Mouse (Mus musculus) spleen, adult 12 weeks (tissue): Measurements from ENCODE around the gene Pcdh11x.
"Not testable (repeated sequence)": the region's sequence is repeated elsewhere in the genome, so short reads cannot be mapped to it uniquely, and the experiment has no call there.

ENCODE experiments used
- DNase-seq: peaks from one replicate; pipeline ENCODE4 v3.0.0; 2022; ENCODE audit warnings: low spot score

Pcdh11x gene

GRCm38 (mm10) chrX:120290011-120290899, at the start of gene Pcdh11x:
TSS of gene Pcdh11x (plus strand) at chrX:120290259.
- no peak for DNase-seq

- no peak for DNase-seq
These were observed 30.0 kb upstream of the Pcdh11x start for GRCm38 (mm10) chrX:120260089-120260488.

- DNase-seq, result no peak
These were observed 4.5 kb upstream of the Pcdh11x start for GRCm38 (mm10) chrX:120285522-120285921.

GRCm38 (mm10) chrX:120287502-120287901, 2.6 kb upstream of the Pcdh11x start:
- no peak for DNase-seq

- DNase-seq, result no peak
These were observed 831 bp downstream of the Pcdh11x start for GRCm38 (mm10) chrX:120290900-120291280.

- DNase-seq, result no peak
These were observed 1.6 kb downstream of the Pcdh11x start for GRCm38 (mm10) chrX:120291696-120292095.

GRCm38 (mm10) chrX:120292832-120293750, 3.0 kb downstream of the Pcdh11x start:
- no peak for DNase-seq

- no peak for DNase-seq
These were observed 11.6 kb downstream of the Pcdh11x start for GRCm38 (mm10) chrX:120301469-120302175.

GRCm38 (mm10) chrX:120312995-120313394, 22.9 kb downstream of the Pcdh11x start, which contains the start of gene H2afb3:
TSS of gene H2afb3 (minus strand) at chrX:120313095.
- DNase-seq, result not testable (repeated sequence)

- no peak for DNase-seq
These were observed 176.2 kb downstream of the Pcdh11x start for GRCm38 (mm10) chrX:120466225-120466624.

- DNase-seq, result no peak
These were observed 196.4 kb downstream of the Pcdh11x start for GRCm38 (mm10) chrX:120486428-120486827.

GRCm38 (mm10) chrX:120524986-120525385, 234.9 kb downstream of the Pcdh11x start:
- no peak for DNase-seq

GRCm38 (mm10) chrX:120599309-120599708, 309.2 kb downstream of the Pcdh11x start:
- no peak for DNase-seq

GRCm38 (mm10) chrX:120618460-120618859, 328.4 kb downstream of the Pcdh11x start:
- DNase-seq, result no peak

- DNase-seq, result not testable (repeated sequence)
These were observed 380.2 kb downstream of the Pcdh11x start for GRCm38 (mm10) chrX:120670236-120670635.

GRCm38 (mm10) chrX:120734144-120734543, 444.1 kb downstream of the Pcdh11x start:
- DNase-seq, result no peak

- no peak for DNase-seq
These were observed 445.7 kb downstream of the Pcdh11x start for GRCm38 (mm10) chrX:120735792-120736191.

- DNase-seq, result no peak
These were observed 654.5 kb downstream of the Pcdh11x start for GRCm38 (mm10) chrX:120944556-120944955.
